8 mouse cellular contexts compared by ENCODE assay signal in genomic region chr11:4975623-4976022, GRCm38 (mm10). TPM values are rescaled to one million over a fixed set of nuclear protein-coding genes. Genes with fewer than 3 reads are reported as not detected.
DNase-seq lines count a peak whose midpoint lies in the region; ATAC-seq and TF ChIP-seq lines count a peak whose summit lies in the region.

No protein-coding gene starts in this region.

- H3K27me3 ChIP-seq in CH12.LX (replicated peaks): no peaks in the 10 kb centered on the region
- H3K27me3 ChIP-seq in heart, embryonic 15.5 days: 0 out of 2 replicates have a peak, but pooled peaks cover 4% of the 10 kb centered on the region

- no peak for TF ChIP-seq POLR2A in CH12.LX (IDR thresholded peaks at IDR 0.05; ENCODE audit: low read depth, low read length)

- no peak overlapping the region for H3K4me3 ChIP-seq in CH12.LX (replicated peaks in 1 of 3; ENCODE audit: low read depth in 2 of 3, low read length in 2 of 3, poor library complexity in 1 of 3)
- H3K4me3 ChIP-seq in heart, embryonic 15.5 days: no peak overlapping the region

- no peak overlapping the region for H3K9ac ChIP-seq in CH12.LX (ENCODE audit: insufficient read depth, low read depth)
- H3K9ac ChIP-seq in heart, embryonic 15.5 days: no peak overlapping the region

- no peak overlapping the region for H3K4me2 ChIP-seq in CH12.LX (ENCODE audit: insufficient read depth, low read depth, poor library complexity, severe bottlenecking)
- H3K4me2 ChIP-seq in heart, embryonic 15.5 days: 0 out of 2 replicates have a peak overlapping the region, but pooled peaks have one; percentile 20

- DNase-seq in CH12.LX (ENCODE audit: extremely low read depth): peak; percentile 91
- DNase-seq in adrenal gland, adult 18-20 months (ENCODE audit: low spot score in 2 of 2): peak; percentile 71 to 75
- peak; percentile 86 for DNase-seq in embryo, embryonic 10.5 days (ENCODE audit: low spot score)
- peak; percentile 80 for DNase-seq in kidney, postnatal 14 days
- peak; percentile 82 for DNase-seq in lung, postnatal 10 days
- DNase-seq in retina, adult 2 months (ENCODE audit: low read depth, low spot score): peak; percentile 76
- DNase-seq in thymus, postnatal 25 days: peak; percentile 80

- peak; percentile 89 to 97 for TF ChIP-seq CTCF in CH12.LX (conservative IDR thresholded peaks at IDR 0.05 in 1 of 2, IDR thresholded peaks at IDR 0.05 in 1 of 2; ENCODE audit: low read depth in 2 of 2, low read length in 2 of 2)

- no peak overlapping the region for H3K27ac ChIP-seq in CH12.LX (ENCODE audit: insufficient read depth, low read depth)
- no peak overlapping the region for H3K27ac ChIP-seq in heart, embryonic 15.5 days

- H3K79me2 ChIP-seq in CH12.LX (replicated peaks; ENCODE audit: control insufficient read depth, extremely low read depth, insufficient read depth, poor library complexity, severe bottlenecking): no peaks in the 10 kb centered on the region

- no peak for ATAC-seq in heart, embryonic 15.5 days (replicated peaks; ENCODE audit: insufficient number of reproducible peaks, insufficient read depth, low FRiP score, low read depth)

- dilution Hi-C loops in CH12.LX (cut with MboI; ENCODE audit: extremely low pct_ligation_motif_present, extremely low pct_unique_long_range_greater_than_20kb, low sequenced_read_pairs): no loop called here

- peaks cover 0 to 28% of the 10 kb centered on the region in 2 experiments; a peak in 2 of 4 replicates for H3K4me1 ChIP-seq in CH12.LX (ENCODE audit: control insufficient read depth in 1 of 2, insufficient read depth in 2 of 2)
- no peaks in the 10 kb centered on the region for H3K4me1 ChIP-seq in heart, embryonic 15.5 days (replicated peaks)

- WGBS in heart, embryonic 15.5 days: 7% methylated on average over 14 of the region's 14 CpGs

- no peaks in the 10 kb centered on the region for H3K36me3 ChIP-seq in CH12.LX (replicated peaks in 1 of 2; ENCODE audit: control insufficient read depth in 1 of 2, insufficient read depth in 1 of 2, low read length in 1 of 2)
- H3K36me3 ChIP-seq in heart, embryonic 15.5 days: no peaks in the 10 kb centered on the region

- H3K9me3 ChIP-seq in CH12.LX (replicated peaks; ENCODE audit: low read length): peaks cover 4% of the 10 kb centered on the region
- no peaks in the 10 kb centered on the region for H3K9me3 ChIP-seq in heart, embryonic 15.5 days (replicated peaks)

- in situ Hi-C loops in CH12.LX (cut with MboI; ENCODE audit: low pct_ligation_motif_present, low pct_unique_long_range_greater_than_20kb, low sequenced_read_pairs): loop anchor here (5.0 kb wide), 1 partner anchor 58 kb away; no protein-coding TSS in a partner anchor

- TF ChIP-seq RAD21 in CH12.LX (IDR thresholded peaks at IDR 0.05; ENCODE audit: low read depth, low read length): peak; percentile 94

- TF ChIP-seq EP300 in CH12.LX (IDR thresholded peaks at IDR 0.05; ENCODE audit: low read length): no peak

TF ChIP-seq in CH12.LX, 34 proteins besides CTCF, POLR2A, EP300 and RAD21:
- TF ChIP-seq SIN3A (IDR thresholded peaks at IDR 0.05; ENCODE audit: low read length): peak; percentile 29; the same call in 1 of the 2 replicates
- TF ChIP-seq NRF1 (IDR thresholded peaks at IDR 0.05; ENCODE audit: low read depth, low read length): no peak
- no peak for TF ChIP-seq CHD2 (IDR thresholded peaks at IDR 0.05; ENCODE audit: low read length)
- TF ChIP-seq SMC3 (IDR thresholded peaks at IDR 0.05; ENCODE audit: low read depth, low read length): peak; percentile 85
- TF ChIP-seq E2F4 (IDR thresholded peaks at IDR 0.05; ENCODE audit: insufficient replicate concordance, low read depth, low read length): 0 out of 2 replicates have a peak, but pooled peaks have one; percentile 19
TF ChIP-seq in CH12.LX: peak in this region for 3.

RNA-seq across cellular contexts. Expression of gene Ap1b1, which starts 11.0 kb away (rescaled TPM):
- total RNA-seq in CH12.LX (2012; rRNA removed) (43.8 and 44.2 TPM in 2 replicates), CH12.LX (2014; rRNA removed) (31.2 and 38.6 TPM in 2 replicates)
- polyA plus RNA-seq in CH12.LX (2012; ENCODE audit: insufficient read length, low read depth): 51.5 and 57.8 TPM in 2 replicates
- total RNA-seq in adrenal gland, adult 18-20 months (2021): 10 to 100 TPM; 54.3 to 73.9 TPM
- 32.1 and 44.9 TPM in 2 replicates for polyA plus RNA-seq in heart, embryonic 15.5 days (2015; fragmentation: Nextera tagmentation; extraction: Ambion mirVana)

RNA-seq across cellular contexts. Expression of gene Nefh, which starts 27.8 kb away (rescaled TPM):
- total RNA-seq in CH12.LX (2012; rRNA removed) (not detected in 2 replicates), CH12.LX (2014; rRNA removed) (not detected in 2 replicates)
- 0.06 and 0.08 TPM in 2 replicates for polyA plus RNA-seq in CH12.LX (2012; ENCODE audit: insufficient read length, low read depth)
- 1 to 10 TPM; 1.9 to 2.7 TPM for total RNA-seq in adrenal gland, adult 18-20 months (2021)
- 0.13 and 0.60 TPM in 2 replicates for polyA plus RNA-seq in heart, embryonic 15.5 days (2015; fragmentation: Nextera tagmentation; extraction: Ambion mirVana)
